ENCODE assay signal across 26 mouse cellular contexts in genomic region chr3:102682424-102682823, GRCm38 (mm10). TPM values are rescaled to one million over a fixed set of nuclear protein-coding genes. Genes with fewer than 3 reads are reported as not detected.
DNase-seq lines count a peak whose midpoint lies in the region; ATAC-seq and TF ChIP-seq lines count a peak whose summit lies in the region.
"Had no signal": no experiment of that assay in that cellular context is flagged by ENCODE, and none has a peak within 500 bp of the region (broad histone marks: within the 10 kb centered on the region; RNA-seq: fewer than 3 reads in every experiment).

No protein-coding gene starts in this region.

- DNase-seq in intestine, embryonic 14.5 days (ENCODE audit: low spot score) = no peak
- no peak for DNase-seq in stomach, postnatal 0 days (ENCODE audit: low spot score)
- DNase-seq in adrenal gland, postnatal 25 days = no peak
- DNase-seq in left cerebral cortex, postnatal 25 days (ENCODE audit: low spot score in 2 of 2) = no peak
- DNase-seq: adrenal gland, postnatal 10 days; B cell, adult 2 months; cerebellum, adult 11 months; cerebellum, adult 2 months; cerebellum, adult 9-11 months; cerebellum, postnatal 25 days; gastrocnemius, postnatal 10 days; gastrocnemius, postnatal 36 days; heart, adult 2 months; heart, postnatal 14 days; heart, postnatal 4 days had no signal

- no peak overlapping the region for H3K4me3 ChIP-seq in intestine, embryonic 14.5 days (ENCODE audit: low read depth, low read length)
- no peak overlapping the region for H3K4me3 ChIP-seq in intestine, postnatal 0 days (ENCODE audit: low read depth, low read length)
- H3K4me3 ChIP-seq in stomach, embryonic 14.5 days (ENCODE audit: low read depth, low read length) = no peak overlapping the region
- H3K4me3 ChIP-seq in stomach, postnatal 0 days (ENCODE audit: low read depth, low read length) = no peak overlapping the region
- H3K4me3 ChIP-seq in stomach, embryonic 15.5 days (replicated peaks) = no peak overlapping the region
- H3K4me3 ChIP-seq: heart, adult 2 months; heart, embryonic 10.5 days; heart, embryonic 13.5 days had no signal

- peaks cover 12% of the 10 kb centered on the region; the same call in 1 of the 2 replicates for H3K4me1 ChIP-seq in intestine, embryonic 14.5 days (replicated peaks; ENCODE audit: control insufficient read depth, insufficient read depth, low read length)
- H3K4me1 ChIP-seq in intestine, postnatal 0 days (replicated peaks; ENCODE audit: control insufficient read depth, insufficient read depth, low read length) = no peaks in the 10 kb centered on the region
- peaks cover 8% of the 10 kb centered on the region; the same call in 1 of the 2 replicates for H3K4me1 ChIP-seq in stomach, embryonic 14.5 days (ENCODE audit: control insufficient read depth, insufficient read depth, low read length)
- H3K4me1 ChIP-seq in stomach, postnatal 0 days (replicated peaks; ENCODE audit: control insufficient read depth, insufficient read depth) = no peaks in the 10 kb centered on the region
- 0 out of 2 replicates have a peak, but pooled peaks cover 2% of the 10 kb centered on the region for H3K4me1 ChIP-seq in stomach, embryonic 15.5 days

- H3K4me2 ChIP-seq in intestine, embryonic 14.5 days (ENCODE audit: low read length) = no peak overlapping the region
- H3K4me2 ChIP-seq in intestine, postnatal 0 days (replicated peaks; ENCODE audit: low read depth) = no peak overlapping the region
- no peak overlapping the region for H3K4me2 ChIP-seq in stomach, embryonic 14.5 days (replicated peaks; ENCODE audit: low read depth, low read length)
- no peak overlapping the region for H3K4me2 ChIP-seq in stomach, postnatal 0 days (replicated peaks; ENCODE audit: low read depth)
- H3K4me2 ChIP-seq in stomach, embryonic 15.5 days = no peak overlapping the region
- H3K4me2 ChIP-seq: heart, embryonic 13.5 days; hindbrain, embryonic 14.5 days had no signal

- no peak for TF ChIP-seq EP300 in stomach, postnatal 0 days (optimal IDR thresholded peaks at IDR 0.05)

- ATAC-seq in intestine, embryonic 14.5 days (replicated peaks; ENCODE audit: low FRiP score, low TSS enrichment, low read depth) = no peak
- no peak for ATAC-seq in intestine, postnatal 0 days
- ATAC-seq in stomach, embryonic 14.5 days (ENCODE audit: insufficient number of reproducible peaks, insufficient read depth, low FRiP score, low read depth) = peak; percentile 69; the same call in 1 of the 2 replicates
- no peak; the same call in 1 of the 2 replicates for ATAC-seq in stomach, postnatal 0 days (ENCODE audit: low FRiP score, low TSS enrichment)
- ATAC-seq in stomach, embryonic 15.5 days (ENCODE audit: insufficient read depth, low FRiP score, low read depth) = no peak
- ATAC-seq: forebrain, embryonic 14.5 days; hindbrain, postnatal 0 days; Patski had no signal

- H3K9ac ChIP-seq in intestine, embryonic 14.5 days (ENCODE audit: low read length) = no peak overlapping the region
- no peak overlapping the region for H3K9ac ChIP-seq in intestine, postnatal 0 days (ENCODE audit: low read depth, low read length)
- H3K9ac ChIP-seq in stomach, embryonic 14.5 days (replicated peaks; ENCODE audit: low read depth, low read length) = no peak overlapping the region
- H3K9ac ChIP-seq in stomach, postnatal 0 days (ENCODE audit: low read length) = no peak overlapping the region
- no peak overlapping the region for H3K9ac ChIP-seq in stomach, embryonic 15.5 days
- H3K9ac ChIP-seq: heart, embryonic 13.5 days; hindbrain, embryonic 14.5 days had no signal

- H3K27me3 ChIP-seq in intestine, embryonic 14.5 days (replicated peaks; ENCODE audit: control insufficient read depth, insufficient read depth, low read length) = no peaks in the 10 kb centered on the region
- no peaks in the 10 kb centered on the region for H3K27me3 ChIP-seq in intestine, postnatal 0 days (replicated peaks; ENCODE audit: control insufficient read depth, insufficient read depth, low read length)
- H3K27me3 ChIP-seq in stomach, embryonic 14.5 days (ENCODE audit: control insufficient read depth, insufficient read depth, low read length) = no peaks in the 10 kb centered on the region
- no peaks in the 10 kb centered on the region for H3K27me3 ChIP-seq in stomach, postnatal 0 days (ENCODE audit: control insufficient read depth, insufficient read depth, low read length)
- H3K27me3 ChIP-seq in stomach, embryonic 15.5 days (replicated peaks) = no peaks in the 10 kb centered on the region
- H3K27me3 ChIP-seq: CH12.LX, Patski had no signal

- peak overlapping the region; percentile 64 for H3K27ac ChIP-seq in intestine, embryonic 14.5 days (ENCODE audit: low read depth)
- no peak overlapping the region for H3K27ac ChIP-seq in intestine, postnatal 0 days (ENCODE audit: low read depth, low read length)
- peak overlapping the region; percentile 49 for H3K27ac ChIP-seq in stomach, embryonic 14.5 days (ENCODE audit: low read length)
- no peak overlapping the region for H3K27ac ChIP-seq in stomach, postnatal 0 days (replicated peaks)
- peak overlapping the region; percentile 22; the same call in 1 of the 2 replicates for H3K27ac ChIP-seq in stomach, embryonic 15.5 days
- H3K27ac ChIP-seq: heart, adult 2 months; heart, embryonic 10.5 days; heart, embryonic 13.5 days; hindbrain, embryonic 14.5 days; hindbrain, postnatal 0 days had no signal

- TF ChIP-seq CTCF in intestine, postnatal 0 days (IDR thresholded peaks at IDR 0.05; ENCODE audit: low read depth) = no peak
- no peak for TF ChIP-seq CTCF in stomach, postnatal 0 days (IDR thresholded peaks at IDR 0.05; ENCODE audit: low read depth)

- 41% methylated on average over 8 of the region's 8 CpGs for WGBS in intestine, embryonic 14.5 days
- 63% methylated on average over 8 of the region's 8 CpGs for WGBS in intestine, postnatal 0 days
- 30% methylated on average over 8 of the region's 8 CpGs for WGBS in stomach, embryonic 14.5 days
- whole genome bisulfite sequencing in stomach, postnatal 0 days = 47% methylated on average over 8 of the region's 8 CpGs
- 41% methylated on average over 8 of the region's 8 CpGs for WGBS in stomach, embryonic 15.5 days

- intact Hi-C loops in left cerebral cortex, postnatal 25 days (cut with DNase I) = no loop called here

- H3K36me3 ChIP-seq in intestine, embryonic 14.5 days (ENCODE audit: control insufficient read depth, insufficient read depth, low read length) = no peaks in the 10 kb centered on the region
- H3K36me3 ChIP-seq in intestine, postnatal 0 days (ENCODE audit: control insufficient read depth, insufficient read depth) = no peaks in the 10 kb centered on the region
- H3K36me3 ChIP-seq in stomach, embryonic 14.5 days (ENCODE audit: control insufficient read depth, insufficient read depth, low read length) = no peaks in the 10 kb centered on the region
- no peaks in the 10 kb centered on the region for H3K36me3 ChIP-seq in stomach, postnatal 0 days (ENCODE audit: control insufficient read depth, insufficient read depth, low read length)
- H3K36me3 ChIP-seq in stomach, embryonic 15.5 days = no peaks in the 10 kb centered on the region
- H3K36me3 ChIP-seq: G1E; heart, embryonic 10.5 days; heart, embryonic 13.5 days had no signal

- no peaks in the 10 kb centered on the region for H3K9me3 ChIP-seq in intestine, embryonic 14.5 days (ENCODE audit: control insufficient read depth, low read length)
- no peaks in the 10 kb centered on the region for H3K9me3 ChIP-seq in intestine, postnatal 0 days (ENCODE audit: control insufficient read depth)
- no peaks in the 10 kb centered on the region for H3K9me3 ChIP-seq in stomach, embryonic 14.5 days (ENCODE audit: control insufficient read depth, low read depth, low read length)
- no peaks in the 10 kb centered on the region for H3K9me3 ChIP-seq in stomach, postnatal 0 days (ENCODE audit: control insufficient read depth, low read length)
- no peaks in the 10 kb centered on the region for H3K9me3 ChIP-seq in stomach, embryonic 15.5 days
- H3K9me3 ChIP-seq: G1E; heart, embryonic 10.5 days; heart, embryonic 13.5 days had no signal

RNA-seq across cellular contexts. Expression of gene Tspan2, which starts 51.9 kb away (rescaled TPM):
- 24.1 and 25.1 TPM in 2 replicates for polyA plus RNA-seq in intestine, embryonic 14.5 days (2014; fragmentation: Nextera tagmentation; extraction: Ambion mirVana)
- 12.0 and 12.6 TPM in 2 replicates for polyA plus RNA-seq in intestine, postnatal 0 days (2015; fragmentation: Nextera tagmentation; extraction: Ambion mirVana)
- polyA plus RNA-seq in stomach, embryonic 14.5 days (2014; fragmentation: Nextera tagmentation; extraction: Ambion mirVana) = 25.8 and 26.9 TPM in 2 replicates
- polyA plus RNA-seq in stomach, postnatal 0 days (2015; fragmentation: Nextera tagmentation; extraction: Ambion mirVana) = 20.7 and 21.3 TPM in 2 replicates
- polyA plus RNA-seq in stomach, embryonic 15.5 days (2015; fragmentation: Nextera tagmentation; extraction: Ambion mirVana) = 19.2 and 20.4 TPM in 2 replicates
- total RNA-seq in adrenal gland, postnatal 25 days (2021) = 3.9 and 7.1 TPM in 2 replicates
- 100 to 1,000 TPM in 1 of 2 experiments, 10 to 100 TPM in 1; 89.2 to 105 TPM for total RNA-seq in left cerebral cortex, postnatal 25 days (2021)
- polyA plus RNA-seq: G1E had no signal

Comparison
In these comparisons a context has a peak if more than half of its experiments do, and no peak if none do; other contexts are left out.
1. H3K27ac ChIP-seq: peak in intestine, embryonic 14.5 days (single experiment), stomach, embryonic 14.5 days (single experiment) and stomach, embryonic 15.5 days (single experiment); none in intestine, postnatal 0 days (single experiment) and stomach, postnatal 0 days (single experiment).